Mouse (Mus musculus): ENCODE data around the gene Spr. TPM values are rescaled to one million over a fixed set of nuclear protein-coding genes. Genes with fewer than 3 reads are reported as not detected.
A peak's percentile ranks its signal among the peaks of the same experiment; 100 is the strongest.
"Not testable (repeated sequence)": the region's sequence is repeated elsewhere in the genome, so short reads cannot be mapped to it uniquely, and the experiment has no call there.

The Spr gene
- polyA plus RNA-seq (2015; fragmentation: Nextera tagmentation; extraction: Ambion mirVana), result 35.6 and 39.9 TPM in 2 replicates

DNA sequence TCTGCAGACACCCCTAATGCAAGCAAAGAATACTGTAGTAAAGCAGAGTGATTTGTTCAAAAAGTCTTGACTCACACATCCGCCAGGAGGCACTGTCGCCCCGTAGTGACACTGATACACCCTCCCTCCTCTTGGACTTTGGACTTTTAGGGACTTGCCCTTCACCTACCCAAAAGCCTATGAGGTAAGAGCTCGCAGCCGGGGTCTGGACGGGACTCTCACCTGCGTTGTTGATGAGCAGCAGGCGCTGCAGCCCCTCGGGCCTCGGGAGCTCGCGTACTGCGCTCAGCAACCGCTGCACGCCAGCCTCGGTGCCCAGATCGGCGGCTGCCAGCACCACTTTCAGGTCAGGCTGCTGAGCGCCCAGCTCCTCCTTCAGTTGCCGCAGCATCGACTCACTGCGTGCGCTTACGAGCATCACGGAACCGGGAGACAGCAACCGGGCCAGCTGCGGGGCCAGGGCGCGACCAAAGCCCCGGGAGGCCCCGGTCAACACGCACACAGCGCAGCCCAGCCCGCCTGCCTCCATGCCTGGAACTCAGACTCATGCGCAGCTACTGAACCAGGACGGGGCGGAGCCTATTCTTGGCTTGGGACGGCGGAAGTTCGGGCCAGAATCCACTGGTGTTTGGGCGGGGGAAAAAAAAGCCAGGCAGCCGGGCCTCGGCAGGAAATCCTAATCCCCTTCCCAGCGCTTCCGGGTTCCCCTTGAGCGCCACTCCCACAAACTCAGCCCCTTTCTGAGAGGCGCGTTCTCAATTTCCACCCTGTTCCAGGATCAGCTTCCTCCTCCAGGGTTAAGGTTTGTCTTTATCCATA, at the start of gene Spr:
TSS of gene Spr (minus strand) at position 550 of the 819 bp plus-strand sequence.
- peak within 1 kb of the TSS; percentile 75 for H3K4me2 ChIP-seq
- WGBS, result under 1% methylated on average over 49 of the region's 49 CpGs

GRCm38 (mm10) chr6:85186744-85187059, 49.1 kb upstream of the Spr start:
- Histone ChIP-seq H3K27me3 (replicated peaks) (peaks cover 76% of the 10 kb centered on the region), H3K9me3 (replicated peaks) (no peaks in the 10 kb centered on the region), H3K9ac (replicated peaks) (no peak overlapping the region), H3K4me3 (replicated peaks) (no peak overlapping the region), H3K4me2 (peak overlapping the region; percentile 65; the same call in 1 of the 2 replicates), H3K27ac (replicated peaks) (no peak overlapping the region), H3K36me3 (no peaks in the 10 kb centered on the region), H3K4me1 (peaks cover 42% of the 10 kb centered on the region)
- no peak for ATAC-seq (ENCODE audit: low FRiP score)
- under 1% methylated on average over 15 of the region's 15 CpGs for WGBS

More for the DNA sequence above, at the start of gene Spr:
- Histone ChIP-seq H3K4me3 (replicated peaks) (peak within 1 kb of the TSS; percentile 79), H3K9me3 (replicated peaks) (no peaks in the 10 kb centered on the region), H3K27ac (replicated peaks) (peak within 1 kb of the TSS; percentile 91), H3K36me3 (no peaks in the 10 kb centered on the region), H3K9ac (replicated peaks) (peak within 1 kb of the TSS; percentile 85), H3K4me1 (peaks cover 6% of the 10 kb centered on the region; the same call in 1 of the 2 replicates), H3K27me3 (replicated peaks) (no peaks in the 10 kb centered on the region)
- peak; percentile 92 for ATAC-seq (ENCODE audit: low FRiP score)

GRCm38 (mm10) chr6:85186033-85186743, 48.6 kb upstream of the Spr start:
- no peak overlapping the region for H3K4me2 ChIP-seq
- 1% methylated on average over 33 of the region's 33 CpGs for WGBS
- H3K4me3 ChIP-seq (replicated peaks), result no peak overlapping the region
- ATAC-seq (ENCODE audit: low FRiP score), result no peak
- H3K9me3 ChIP-seq (replicated peaks), result no peaks in the 10 kb centered on the region
- H3K27me3 ChIP-seq (replicated peaks), result peaks cover 71% of the 10 kb centered on the region
- H3K9ac ChIP-seq (replicated peaks), result no peak overlapping the region
- H3K36me3 ChIP-seq, result no peaks in the 10 kb centered on the region
- no peak overlapping the region for H3K27ac ChIP-seq (replicated peaks)
- peaks cover 42% of the 10 kb centered on the region for H3K4me1 ChIP-seq

- Histone ChIP-seq H3K4me1 (peaks cover 29% of the 10 kb centered on the region), H3K9ac (replicated peaks) (no peak overlapping the region), H3K27ac (replicated peaks) (no peak overlapping the region), H3K4me3 (replicated peaks) (no peak overlapping the region), H3K9me3 (replicated peaks) (no peaks in the 10 kb centered on the region), H3K27me3 (replicated peaks) (peaks cover 62% of the 10 kb centered on the region), H3K4me2 (no peak overlapping the region), H3K36me3 (no peaks in the 10 kb centered on the region)
- WGBS, result 51% methylated on average over 3 of the region's 3 CpGs
- ATAC-seq (ENCODE audit: low FRiP score), result no peak
Measured at GRCm38 (mm10) chr6:85183951-85184350, 46.4 kb upstream of the Spr start.

GRCm38 (mm10) chr6:85180036-85180435, 42.5 kb upstream of the Spr start:
- WGBS, result 75% methylated on average over 2 of the region's 2 CpGs
- H3K9me3 ChIP-seq (replicated peaks), result no peaks in the 10 kb centered on the region
- no peak overlapping the region for H3K9ac ChIP-seq (replicated peaks)
- H3K4me2 ChIP-seq, result no peak overlapping the region
- H3K27me3 ChIP-seq (replicated peaks), result peaks cover 27% of the 10 kb centered on the region
- H3K4me1 ChIP-seq, result no peaks in the 10 kb centered on the region
- H3K36me3 ChIP-seq, result no peaks in the 10 kb centered on the region
- no peak for ATAC-seq (ENCODE audit: low FRiP score)
- no peak overlapping the region for H3K4me3 ChIP-seq (replicated peaks)
- no peak overlapping the region for H3K27ac ChIP-seq (replicated peaks)

GRCm38 (mm10) chr6:85179569-85179968, 42.0 kb upstream of the Spr start:
- Histone ChIP-seq H3K4me1 (no peaks in the 10 kb centered on the region), H3K36me3 (no peaks in the 10 kb centered on the region), H3K27ac (replicated peaks) (no peak overlapping the region), H3K4me2 (no peak overlapping the region), H3K9ac (replicated peaks) (no peak overlapping the region), H3K4me3 (replicated peaks) (no peak overlapping the region), H3K27me3 (replicated peaks) (peaks cover 25% of the 10 kb centered on the region), H3K9me3 (replicated peaks) (no peaks in the 10 kb centered on the region)
- 72% methylated on average over 3 of the region's 3 CpGs for WGBS
- ATAC-seq (ENCODE audit: low FRiP score), result no peak

DNA sequence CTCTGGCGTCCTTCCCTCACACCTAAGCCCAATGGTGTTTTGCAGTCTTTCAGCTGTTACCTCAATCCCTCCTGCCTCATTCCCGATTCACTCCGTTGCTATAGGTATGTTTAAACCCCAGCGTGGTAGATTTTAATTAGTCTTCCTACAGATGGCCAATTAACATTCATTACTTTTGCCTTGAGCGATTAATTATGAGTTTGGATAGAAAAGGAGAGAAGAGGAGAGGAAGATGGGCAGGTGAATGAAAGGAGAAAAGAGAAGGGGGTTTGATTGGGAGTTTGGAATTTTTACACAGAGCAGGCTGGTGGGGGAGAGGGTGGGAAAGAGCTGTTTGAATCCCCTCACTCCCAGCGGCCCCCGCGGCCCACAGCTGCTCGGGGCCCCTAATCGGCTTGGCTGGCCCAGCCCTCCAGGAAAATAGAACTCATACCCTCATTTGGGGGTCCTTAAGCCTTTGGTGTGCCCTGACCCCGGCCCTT, 27.9 kb upstream of the Spr start:
- ATAC-seq (ENCODE audit: low FRiP score), result no peak
- WGBS, result 41% methylated on average over 11 of the region's 11 CpGs

DNA sequence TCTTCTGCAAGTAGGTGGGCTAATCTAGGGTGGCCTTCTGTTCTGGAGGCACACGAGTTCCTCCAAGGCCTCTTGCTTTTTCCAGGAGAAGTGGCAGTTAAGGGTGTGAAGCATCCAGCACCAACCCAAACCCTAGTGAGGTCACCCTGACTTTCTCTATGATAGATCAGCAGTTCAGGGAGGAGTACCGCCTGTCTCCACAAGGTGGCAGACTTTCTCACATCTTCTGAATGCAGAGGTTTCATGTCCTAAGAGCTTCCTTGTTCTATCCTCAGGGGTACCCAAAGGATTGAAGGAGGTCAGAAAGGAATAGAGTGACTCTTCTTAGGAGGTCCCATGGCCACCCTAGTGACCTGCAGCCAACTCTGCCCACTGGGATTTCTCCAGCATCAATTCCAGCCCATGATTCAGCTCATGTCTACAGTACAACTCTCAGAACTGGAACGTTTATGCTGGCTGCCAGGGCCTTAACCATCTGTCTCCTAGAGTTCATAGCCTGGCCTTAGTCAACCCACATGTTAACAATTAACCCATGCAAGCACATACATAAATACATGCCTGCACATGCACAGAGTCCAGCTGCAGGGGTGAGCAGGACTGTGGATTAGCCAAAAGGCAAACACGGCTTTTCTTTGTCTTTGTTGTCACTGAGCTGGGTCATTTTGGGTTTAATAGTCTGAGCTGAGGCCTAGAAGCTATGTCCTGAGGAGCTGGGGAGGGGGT, 22.8 kb upstream of the Spr start:
- WGBS, result 52% methylated on average over 4 of the region's 4 CpGs
- H3K9me3 ChIP-seq (replicated peaks), result no peaks in the 10 kb centered on the region
- 0 out of 2 replicates have a peak, but pooled peaks cover 3% of the 10 kb centered on the region for H3K27me3 ChIP-seq (replicated peaks)
- no peak overlapping the region for H3K9ac ChIP-seq (replicated peaks)
- H3K4me2 ChIP-seq, result no peak overlapping the region
- H3K4me1 ChIP-seq, result peaks cover 7% of the 10 kb centered on the region
- H3K27ac ChIP-seq (replicated peaks), result no peak overlapping the region
- H3K4me3 ChIP-seq (replicated peaks), result no peak overlapping the region
- H3K36me3 ChIP-seq, result no peaks in the 10 kb centered on the region
- no peak for ATAC-seq (ENCODE audit: low FRiP score)

More for the DNA sequence above, 27.9 kb upstream of the Spr start:
- H3K27me3 ChIP-seq (replicated peaks), result 0 out of 2 replicates have a peak, but pooled peaks cover 6% of the 10 kb centered on the region
- no peak overlapping the region for H3K4me2 ChIP-seq
- peaks cover 7% of the 10 kb centered on the region; the same call in 1 of the 2 replicates for H3K4me1 ChIP-seq
- H3K9ac ChIP-seq (replicated peaks), result no peak overlapping the region
- no peaks in the 10 kb centered on the region for H3K36me3 ChIP-seq
- no peak overlapping the region for H3K27ac ChIP-seq (replicated peaks)
- H3K9me3 ChIP-seq (replicated peaks), result no peaks in the 10 kb centered on the region
- H3K4me3 ChIP-seq (replicated peaks), result no peak overlapping the region

GRCm38 (mm10) chr6:85159092-85159760, 21.7 kb upstream of the Spr start:
- 21% methylated on average over 6 of the region's 6 CpGs for WGBS
- ATAC-seq (ENCODE audit: low FRiP score), result 0 out of 2 replicates have a peak, but pooled peaks have one; percentile 28
- not testable (repeated sequence) for H3K9ac ChIP-seq (replicated peaks); H3K4me3 ChIP-seq (replicated peaks); H3K27me3 ChIP-seq (replicated peaks); H3K4me2 ChIP-seq; H3K36me3 ChIP-seq; H3K27ac ChIP-seq (replicated peaks); H3K9me3 ChIP-seq (replicated peaks)
- H3K4me1 ChIP-seq, result peaks cover 12% of the 10 kb centered on the region

- not testable (repeated sequence) for ATAC-seq (ENCODE audit: low FRiP score); H3K36me3 ChIP-seq; H3K27me3 ChIP-seq (replicated peaks); H3K9me3 ChIP-seq (replicated peaks); H3K9ac ChIP-seq (replicated peaks); H3K4me3 ChIP-seq (replicated peaks); H3K4me2 ChIP-seq; H3K27ac ChIP-seq (replicated peaks)
- H3K4me1 ChIP-seq, result peaks cover 12% of the 10 kb centered on the region
- 76% methylated on average over 4 of the region's 4 CpGs for WGBS
Measured at GRCm38 (mm10) chr6:85158040-85158804, 20.7 kb upstream of the Spr start.

Measured in neural tube, embryonic 15.5 days (tissue).